In genomic region chr5:114065161-114065560, GRCm38 (mm10) we compare ENCODE assay signal across 9 mouse cellular contexts. TPM values are rescaled to one million over a fixed set of nuclear protein-coding genes. Genes with fewer than 3 reads are reported as not detected.
DNase-seq lines count a peak whose midpoint lies in the region; ATAC-seq and TF ChIP-seq lines count a peak whose summit lies in the region.
"Had no signal": no experiment of that assay in that cellular context is flagged by ENCODE, and none has a peak within 500 bp of the region (broad histone marks: within the 10 kb centered on the region; RNA-seq: fewer than 3 reads in every experiment).

Usp30 (plus strand) TSS chr5:114065461.

- H3K36me3 ChIP-seq in embryonic facial prominence, embryonic 10.5 days (replicated peaks) = no peaks in the 10 kb centered on the region
- peaks cover 12% of the 10 kb centered on the region for H3K36me3 ChIP-seq in hindbrain, embryonic 16.5 days (ENCODE audit: control insufficient read depth, insufficient read depth, low read length)
- peaks cover 21% of the 10 kb centered on the region for H3K36me3 ChIP-seq in midbrain, postnatal 0 days (ENCODE audit: insufficient read depth, low read length)
- H3K36me3 ChIP-seq in liver, embryonic 12.5 days = no peaks in the 10 kb centered on the region

- peaks cover 8% of the 10 kb centered on the region for H3K4me1 ChIP-seq in embryonic facial prominence, embryonic 10.5 days
- no peaks in the 10 kb centered on the region for H3K4me1 ChIP-seq in hindbrain, embryonic 16.5 days (ENCODE audit: control insufficient read depth, insufficient read depth, low read depth, low read length)
- H3K4me1 ChIP-seq in midbrain, postnatal 0 days (ENCODE audit: insufficient read depth, low read length) = no peaks in the 10 kb centered on the region
- H3K4me1 ChIP-seq in liver, embryonic 12.5 days = no peaks in the 10 kb centered on the region

- H3K9me3 ChIP-seq in embryonic facial prominence, embryonic 10.5 days = no peaks in the 10 kb centered on the region
- H3K9me3 ChIP-seq in hindbrain, embryonic 16.5 days (ENCODE audit: control insufficient read depth, low read length) = no peaks in the 10 kb centered on the region
- no peaks in the 10 kb centered on the region for H3K9me3 ChIP-seq in midbrain, postnatal 0 days (ENCODE audit: low read length)
- H3K9me3 ChIP-seq in liver, embryonic 12.5 days (replicated peaks) = no peaks in the 10 kb centered on the region

- intact Hi-C loops in left cerebral cortex, adult 2 months (cut with DNase I) = no loop called here

- H3K9ac ChIP-seq in hindbrain, embryonic 16.5 days (ENCODE audit: low read depth, low read length) = no peak within 1 kb of the TSS
- no peak within 1 kb of the TSS for H3K9ac ChIP-seq in midbrain, postnatal 0 days (replicated peaks; ENCODE audit: low read length, poor library complexity, severe bottlenecking)
- no peak within 1 kb of the TSS for H3K9ac ChIP-seq in liver, embryonic 12.5 days
- H3K9ac ChIP-seq: liver, embryonic 14.5 days had no signal

- H3K4me2 ChIP-seq in hindbrain, embryonic 16.5 days (ENCODE audit: low read length) = no peak within 1 kb of the TSS
- no peak within 1 kb of the TSS for H3K4me2 ChIP-seq in midbrain, postnatal 0 days (ENCODE audit: low read depth, low read length, poor library complexity, severe bottlenecking)
- H3K4me2 ChIP-seq in liver, embryonic 12.5 days = no peak within 1 kb of the TSS

- ATAC-seq in hindbrain, embryonic 16.5 days = no peak
- no peak for ATAC-seq in midbrain, postnatal 0 days (ENCODE audit: low FRiP score)
- ATAC-seq in megakaryocyte progenitor cell, adult 5-6 weeks (replicated peaks; ENCODE audit: poor library complexity) = no peak
- no peak for ATAC-seq in liver, embryonic 12.5 days

- no peak for TF ChIP-seq CTCF in left cerebral cortex, adult 2 months (IDR thresholded peaks at IDR 0.05)
- no peak for TF ChIP-seq CTCF in midbrain, postnatal 0 days (IDR thresholded peaks at IDR 0.05)

- DNase-seq in left cerebral cortex, adult 2 months (ENCODE audit: extremely low spot score in 1 of 2, low spot score in 2 of 2) = no peak
- no peak for DNase-seq in left cerebral cortex, adult 11 months (ENCODE audit: low spot score)
- no peak for DNase-seq in embryonic facial prominence, embryonic 10.5 days (ENCODE audit: low spot score)
- DNase-seq in midbrain, postnatal 0 days (ENCODE audit: low spot score) = no peak
- DNase-seq in urinary bladder, postnatal 10 days (ENCODE audit: low spot score) = no peak

- H3K27ac ChIP-seq in left cerebral cortex, adult 2 months = no peak within 1 kb of the TSS
- no peak within 1 kb of the TSS for H3K27ac ChIP-seq in embryonic facial prominence, embryonic 10.5 days (replicated peaks)
- no peak within 1 kb of the TSS for H3K27ac ChIP-seq in hindbrain, embryonic 16.5 days (ENCODE audit: low read depth, low read length)
- H3K27ac ChIP-seq in midbrain, postnatal 0 days (ENCODE audit: low read depth, low read length) = no peak within 1 kb of the TSS
- H3K27ac ChIP-seq in liver, embryonic 12.5 days = no peak within 1 kb of the TSS
- H3K27ac ChIP-seq: liver, embryonic 14.5 days had no signal

- WGBS in embryonic facial prominence, embryonic 10.5 days = 93% methylated on average over 6 of the region's 6 CpGs
- WGBS in hindbrain, embryonic 16.5 days = 94% methylated on average over 6 of the region's 6 CpGs
- 90% methylated on average over 6 of the region's 6 CpGs for WGBS in midbrain, postnatal 0 days
- WGBS in liver, embryonic 12.5 days (ENCODE audit: insufficient replicate concordance) = 77% methylated on average over 6 of the region's 6 CpGs

- H3K27me3 ChIP-seq in embryonic facial prominence, embryonic 10.5 days (replicated peaks; ENCODE audit: low read depth, poor library complexity, severe bottlenecking) = no peaks in the 10 kb centered on the region
- no peaks in the 10 kb centered on the region for H3K27me3 ChIP-seq in hindbrain, embryonic 16.5 days (replicated peaks; ENCODE audit: control insufficient read depth, insufficient read depth, low read length)
- no peaks in the 10 kb centered on the region for H3K27me3 ChIP-seq in midbrain, postnatal 0 days (ENCODE audit: insufficient read depth, low read length)
- no peaks in the 10 kb centered on the region for H3K27me3 ChIP-seq in liver, embryonic 12.5 days (replicated peaks)

- H3K4me3 ChIP-seq in left cerebral cortex, adult 2 months = no peak within 1 kb of the TSS
- no peak within 1 kb of the TSS for H3K4me3 ChIP-seq in embryonic facial prominence, embryonic 10.5 days
- H3K4me3 ChIP-seq in hindbrain, embryonic 16.5 days (ENCODE audit: low read length) = no peak within 1 kb of the TSS
- no peak within 1 kb of the TSS for H3K4me3 ChIP-seq in midbrain, postnatal 0 days (ENCODE audit: low read depth, low read length)
- no peak within 1 kb of the TSS for H3K4me3 ChIP-seq in liver, embryonic 12.5 days

RNA-seq across cellular contexts. Expression of gene Usp30, which starts in this region (rescaled TPM):
- total RNA-seq in left cerebral cortex, adult 2 months (2021) = 10 to 100 TPM; 39.4 to 42.1 TPM
- polyA plus RNA-seq in embryonic facial prominence, embryonic 10.5 days (2016; fragmentation: Nextera tagmentation; extraction: Ambion mirVana) = 11.9 and 12.9 TPM in 2 replicates
- 18.6 and 20.7 TPM in 2 replicates for polyA plus RNA-seq in hindbrain, embryonic 16.5 days (2015; fragmentation: Nextera tagmentation; extraction: Ambion mirVana)
- 45.3 and 56.3 TPM in 2 replicates for total RNA-seq in midbrain, postnatal 0 days (2014; rRNA removed)
- polyA plus RNA-seq in midbrain, postnatal 0 days (2015; fragmentation: Nextera tagmentation; extraction: Ambion mirVana) = 19.3 and 20.6 TPM in 2 replicates
- 4.4 and 7.7 TPM in 2 replicates for total RNA-seq in megakaryocyte progenitor cell, adult 5-6 weeks (2015)
- 5.0 and 8.6 TPM in 2 replicates for total RNA-seq in megakaryocyte progenitor cell, adult 5-6 weeks (2017)
- polyA plus RNA-seq in liver, embryonic 12.5 days (2016; fragmentation: Nextera tagmentation; extraction: Ambion mirVana) = 5.0 and 5.2 TPM in 2 replicates
